Mouse (Mus musculus): ENCODE measurements around the gene A630076J17Rik.

Gene A630076J17Rik

DNA sequence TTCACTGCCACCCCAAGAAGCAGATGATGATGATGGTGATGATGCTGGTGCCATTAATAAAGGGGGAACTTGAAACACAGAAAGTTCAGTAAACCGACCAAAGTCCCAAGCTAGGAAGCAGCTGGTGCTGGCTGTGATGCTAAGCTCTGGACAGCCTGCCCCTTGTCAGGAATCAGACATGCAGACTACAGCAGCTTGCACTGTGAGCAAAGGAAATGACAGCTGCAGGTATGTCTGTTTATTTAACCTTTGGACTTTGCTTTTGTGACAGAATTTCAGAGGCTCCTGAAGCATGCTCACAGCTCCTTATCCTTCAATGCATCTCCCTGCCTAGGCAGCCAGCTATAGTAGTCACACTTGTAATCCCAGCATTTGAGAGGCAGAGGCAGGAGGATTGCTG, at the start of gene A630076J17Rik:
TSS of gene A630076J17Rik (plus strand) at position 88 of the 400 bp plus-strand sequence.
- DNase-seq (ENCODE audit: low read depth, low spot score), result no peak

DNA sequence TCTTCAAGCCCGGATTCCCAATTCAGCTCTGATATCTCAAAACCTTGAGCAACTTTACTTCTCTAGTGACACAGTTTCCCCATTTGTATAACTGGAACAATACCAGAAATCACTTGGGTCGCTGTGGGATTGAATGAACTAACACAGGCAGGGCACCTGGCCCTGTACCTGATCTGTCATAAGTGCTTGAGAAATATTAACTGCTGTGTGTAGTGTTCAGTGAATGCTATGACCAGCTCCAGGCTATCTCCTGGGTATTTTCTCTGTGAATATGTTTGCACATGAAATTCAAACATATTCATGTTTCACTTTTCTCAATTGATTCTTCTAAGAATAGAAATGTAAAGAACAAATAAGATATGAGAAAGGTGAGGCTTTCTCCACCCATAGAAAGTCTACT, 49.6 kb upstream of the A630076J17Rik start:
- no peak for DNase-seq (ENCODE audit: low read depth, low spot score)

DNA sequence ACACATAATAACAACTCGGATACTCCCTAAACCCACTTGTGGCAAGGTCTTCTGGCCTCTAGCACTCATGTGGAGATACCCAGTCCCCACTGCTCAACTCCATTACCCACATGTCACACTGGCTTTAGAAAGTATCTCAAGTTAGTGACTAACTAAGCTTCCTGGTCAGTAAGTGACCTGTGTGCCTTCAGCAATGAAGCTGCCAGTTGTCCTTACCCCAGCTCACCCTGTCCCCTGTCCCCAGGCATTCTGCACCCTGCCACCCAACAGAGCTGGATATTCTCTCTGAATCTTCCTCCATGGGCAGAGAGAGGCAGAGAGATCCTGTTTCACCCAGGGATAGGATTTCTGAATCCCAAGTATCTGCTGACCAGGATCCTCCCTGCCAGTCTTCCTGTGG, 47.7 kb upstream of the A630076J17Rik start, which contains the start of gene Kcna10:
TSS of gene Kcna10 (plus strand) at position 301 of the 400 bp plus-strand sequence.
- no peak for DNase-seq (ENCODE audit: low read depth, low spot score)

DNA sequence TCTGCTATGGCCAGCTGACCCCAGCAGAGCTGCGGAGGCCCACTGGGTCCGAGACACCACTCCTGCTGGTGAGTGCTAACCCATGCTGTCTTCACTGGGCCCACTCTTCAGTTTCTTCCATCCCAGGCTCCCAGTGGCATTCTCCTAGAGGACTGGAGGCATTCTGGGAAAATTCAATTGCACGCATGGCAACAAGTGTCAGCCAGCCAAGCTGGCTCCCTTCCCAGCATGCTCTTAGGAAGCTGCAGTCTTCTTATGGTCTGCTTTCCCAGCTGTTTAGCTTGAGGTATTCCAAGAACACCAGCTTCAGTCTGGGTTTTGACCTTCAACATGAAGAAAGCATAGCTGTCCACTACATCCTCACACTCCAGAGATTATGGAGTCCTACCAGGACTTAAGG, 47.2 kb upstream of the A630076J17Rik start:
- DNase-seq (ENCODE audit: low read depth, low spot score), result no peak

DNA sequence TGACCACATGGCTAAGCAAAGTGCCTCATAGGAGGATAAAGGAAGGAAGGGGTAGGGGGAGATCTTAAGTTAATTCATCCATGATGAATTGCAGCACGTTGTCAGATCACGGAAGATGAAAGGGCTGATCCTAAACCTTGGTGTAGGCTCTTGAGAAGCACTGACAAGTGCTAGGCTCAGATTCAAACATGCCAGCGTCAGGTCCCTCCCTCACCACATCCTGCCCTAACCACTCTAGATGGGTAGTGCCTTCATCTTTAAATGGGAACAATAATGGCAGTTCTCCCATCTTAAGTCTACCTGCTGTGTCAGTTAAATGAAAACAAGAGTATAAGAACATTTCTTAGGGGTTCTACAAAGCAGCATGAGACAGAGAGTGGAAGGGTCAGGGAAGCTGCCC, 44.8 kb upstream of the A630076J17Rik start:
- DNase-seq (ENCODE audit: low read depth, low spot score), result no peak

DNA sequence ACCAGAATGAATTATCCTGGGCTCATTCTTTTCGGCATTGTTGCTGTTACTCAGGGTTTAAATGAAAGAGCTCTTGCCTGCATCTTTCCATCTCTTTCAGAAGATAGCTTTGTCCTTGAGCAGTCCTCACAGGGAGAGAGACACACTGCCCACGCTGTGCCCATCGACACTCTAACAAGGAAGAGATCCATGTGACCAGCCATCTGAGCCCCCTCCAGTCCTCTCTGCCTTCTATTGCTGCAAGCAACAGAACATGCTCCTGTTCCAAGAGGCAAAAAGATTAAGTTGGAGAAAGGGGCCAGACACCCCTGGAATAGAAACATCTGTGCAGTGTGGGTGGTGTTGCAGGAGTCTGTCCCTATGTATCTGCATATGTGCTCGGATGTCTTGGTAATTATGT, 43.4 kb upstream of the A630076J17Rik start:
- DNase-seq (ENCODE audit: low read depth, low spot score), result no peak

DNA sequence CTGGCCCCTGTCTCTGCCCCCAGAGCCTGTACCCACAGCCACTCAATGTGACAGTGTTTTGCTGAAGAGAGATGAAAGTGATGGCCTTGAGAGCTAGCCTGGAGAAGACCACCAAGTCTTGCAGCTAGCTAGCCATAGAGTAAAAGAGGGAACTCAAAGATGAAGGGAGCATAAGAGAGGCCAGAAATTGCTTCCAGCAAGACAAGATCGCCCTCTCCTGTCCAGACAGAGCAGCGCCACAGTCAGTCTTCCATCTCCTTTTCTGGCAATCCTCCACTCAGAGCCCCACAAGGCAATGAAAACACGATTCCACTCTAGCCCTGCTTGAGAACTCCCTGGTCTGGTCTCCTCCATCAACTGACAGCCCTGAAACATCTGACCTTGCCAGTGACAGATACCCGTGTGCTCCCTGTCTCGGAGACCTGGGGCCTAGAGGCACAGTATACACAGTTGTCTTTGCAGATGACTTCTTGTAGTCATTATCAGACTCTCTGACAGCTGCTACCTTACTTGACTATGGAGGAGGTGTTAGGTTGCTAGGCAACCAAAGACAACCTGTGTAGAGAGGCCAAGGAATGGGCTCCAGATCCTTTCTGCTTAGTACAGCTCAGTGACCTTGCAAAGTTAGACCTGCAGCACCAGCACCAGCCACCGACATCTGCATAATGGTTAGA, 42.1 kb upstream of the A630076J17Rik start:
- peak; percentile 46 for DNase-seq (ENCODE audit: low read depth, low spot score)

DNA sequence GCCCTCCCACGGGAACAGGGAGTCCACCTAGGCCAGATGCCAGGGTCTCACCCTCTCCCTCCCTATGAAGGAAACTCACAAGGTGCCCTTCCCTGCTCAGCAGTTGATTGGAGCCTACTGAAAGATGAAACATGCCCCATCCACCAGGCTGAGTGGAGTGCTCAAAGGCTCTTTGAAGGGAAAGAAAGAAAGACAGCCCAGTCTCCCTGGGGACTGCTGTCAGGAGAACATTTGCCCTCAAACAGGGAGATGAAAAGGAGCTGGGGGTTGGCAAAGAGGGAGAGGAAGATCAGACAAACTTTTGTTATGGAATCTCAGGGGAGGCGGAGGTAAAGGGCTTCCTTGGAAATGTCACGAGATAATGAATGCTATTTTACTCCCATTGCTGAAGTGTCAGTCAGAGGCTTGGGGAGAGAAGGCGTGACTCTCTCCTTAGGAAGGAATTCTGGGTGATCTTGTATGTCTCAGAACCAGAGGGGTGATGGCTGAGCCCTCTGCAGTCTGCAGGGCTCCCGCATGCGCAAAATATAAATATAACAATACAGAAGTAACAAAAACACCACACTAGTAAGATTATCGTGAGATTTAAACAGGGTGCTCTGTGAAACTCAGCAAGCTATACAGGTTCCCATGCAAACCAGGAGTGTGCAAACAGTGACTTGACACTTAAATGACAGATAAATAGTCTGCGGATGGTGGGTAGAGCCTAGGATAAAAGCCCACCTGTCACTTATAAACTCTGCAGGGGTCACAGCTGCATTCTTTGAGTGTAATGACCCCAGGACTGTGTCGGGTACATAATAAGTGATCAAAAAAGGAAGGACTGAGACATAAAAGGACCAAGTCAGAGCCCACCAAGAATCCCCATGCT, 28.9 kb upstream of the A630076J17Rik start:
- no peak for DNase-seq (ENCODE audit: low read depth, low spot score)

DNA sequence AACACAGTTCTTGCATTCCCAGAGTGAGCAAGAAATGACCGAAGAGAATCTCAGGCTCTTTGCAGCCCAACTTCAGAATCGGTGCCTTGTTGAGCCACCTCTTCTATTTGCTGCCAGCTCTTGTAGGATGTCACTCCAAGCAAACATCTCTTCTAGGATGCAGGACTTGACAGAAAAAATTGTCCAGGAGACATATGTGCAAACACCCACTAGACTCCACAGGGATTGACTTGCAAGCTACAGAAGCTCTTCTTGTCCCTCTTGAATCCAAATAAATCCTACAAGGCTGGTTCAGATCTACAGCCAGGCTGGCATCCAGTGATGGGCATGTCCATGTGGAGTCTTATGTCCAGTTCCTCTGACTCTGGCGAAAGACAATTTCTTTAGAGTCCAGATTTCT, 26.0 kb upstream of the A630076J17Rik start:
- DNase-seq (ENCODE audit: low read depth, low spot score), result no peak

DNA sequence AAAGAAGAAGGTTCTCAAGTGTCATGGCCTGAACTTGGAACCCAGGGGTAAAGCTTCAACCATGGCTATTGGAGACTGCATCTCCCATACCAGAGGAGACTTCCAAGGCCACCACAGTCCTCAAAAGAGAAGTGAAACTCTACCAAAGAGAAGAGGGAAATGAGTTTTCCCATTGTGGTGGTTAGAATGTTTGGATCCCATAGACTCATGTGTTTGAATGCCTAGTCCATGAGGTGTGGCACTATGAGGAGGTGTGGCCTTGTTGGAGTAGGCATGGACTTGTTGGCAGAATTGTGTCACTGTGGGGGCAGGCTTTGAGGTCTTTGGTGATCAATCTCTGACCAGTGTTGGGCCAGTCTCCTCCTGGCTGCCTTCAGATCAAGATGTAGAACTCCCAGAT, 25.2 kb upstream of the A630076J17Rik start:
- DNase-seq (ENCODE audit: low read depth, low spot score), result no peak

DNA sequence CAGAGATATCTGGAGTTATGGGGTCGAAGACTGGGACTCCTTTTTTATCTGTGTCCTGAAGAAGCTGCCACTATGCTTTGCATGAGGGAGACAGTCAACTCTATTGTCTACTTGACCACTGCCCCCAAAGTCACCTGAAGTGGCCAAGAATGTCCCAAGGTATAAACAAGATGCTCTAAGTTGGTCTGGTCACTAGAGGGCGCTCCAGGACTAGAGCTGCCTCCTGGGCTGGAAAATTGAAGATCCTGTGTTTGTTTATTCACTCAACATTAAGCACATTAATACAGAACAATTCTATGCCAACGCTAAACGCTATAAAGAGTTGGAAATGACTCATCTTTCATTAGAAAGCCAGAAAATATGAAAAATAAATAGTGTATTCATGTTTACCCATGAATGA, 24.4 kb upstream of the A630076J17Rik start:
- peak; percentile 73 for DNase-seq (ENCODE audit: low read depth, low spot score)

DNA sequence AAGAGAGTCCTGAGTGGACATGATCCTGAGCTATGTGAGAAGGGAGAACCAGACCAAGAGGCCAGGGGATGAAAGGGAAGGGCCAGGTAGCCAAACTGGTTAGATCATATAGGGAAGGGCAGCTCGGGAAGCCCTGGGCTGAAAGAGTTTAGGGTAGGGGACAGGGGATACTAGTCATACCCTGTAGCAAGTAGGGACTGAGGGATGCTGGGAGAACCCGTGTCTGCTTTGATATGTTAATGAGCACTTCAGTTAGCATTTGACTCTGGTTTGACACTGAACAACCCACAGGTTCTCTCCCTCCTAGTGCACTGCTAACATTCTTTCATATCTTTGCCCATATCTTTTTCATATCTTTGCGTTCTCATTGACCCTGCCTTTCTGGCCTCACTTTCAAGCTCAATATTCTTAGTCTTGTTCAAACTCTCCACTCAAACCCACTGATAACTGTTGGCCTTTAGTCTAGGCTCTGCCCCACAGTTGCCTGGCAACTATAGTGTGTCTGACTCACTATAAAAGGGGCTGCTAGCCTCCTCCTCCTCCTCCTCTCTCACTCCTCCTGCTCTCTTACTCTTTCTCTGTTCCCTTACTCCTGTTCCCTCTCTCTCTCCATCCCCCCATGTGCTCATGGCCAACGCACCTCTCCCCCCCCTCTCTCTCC, 23.8 kb upstream of the A630076J17Rik start:
- DNase-seq (ENCODE audit: low read depth, low spot score), result no peak

DNA sequence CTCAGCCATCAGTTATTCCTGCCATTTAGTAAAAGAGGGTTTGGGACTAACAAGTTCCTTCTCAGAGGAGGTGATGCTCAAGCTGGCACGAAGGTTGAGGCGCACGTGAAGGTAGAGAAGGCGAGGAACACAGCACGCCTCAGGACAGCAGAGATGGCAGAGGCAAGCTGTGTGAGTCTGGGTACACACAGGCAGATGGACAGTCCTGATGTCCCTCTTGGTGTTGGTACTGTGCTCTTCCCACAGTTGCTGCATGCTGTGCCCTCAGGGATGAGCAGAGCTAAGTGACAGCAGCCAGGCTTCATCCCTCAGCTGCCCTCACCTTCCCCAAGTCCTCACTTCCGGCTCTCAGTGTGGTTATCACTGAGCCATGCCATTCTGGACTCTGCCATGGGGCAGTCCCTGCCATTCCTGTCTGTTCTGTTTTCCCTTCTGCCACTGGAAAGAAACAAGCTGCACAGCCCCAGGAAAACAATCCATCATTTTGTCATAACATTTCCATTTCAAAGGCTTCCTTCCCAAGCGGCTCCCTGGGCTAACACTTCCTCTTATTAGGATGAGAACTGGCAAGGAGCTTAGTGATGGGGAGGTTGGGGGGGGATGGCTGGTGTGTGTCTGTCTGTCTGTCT, 22.7 kb upstream of the A630076J17Rik start:
- DNase-seq (ENCODE audit: low read depth, low spot score), result no peak

DNA sequence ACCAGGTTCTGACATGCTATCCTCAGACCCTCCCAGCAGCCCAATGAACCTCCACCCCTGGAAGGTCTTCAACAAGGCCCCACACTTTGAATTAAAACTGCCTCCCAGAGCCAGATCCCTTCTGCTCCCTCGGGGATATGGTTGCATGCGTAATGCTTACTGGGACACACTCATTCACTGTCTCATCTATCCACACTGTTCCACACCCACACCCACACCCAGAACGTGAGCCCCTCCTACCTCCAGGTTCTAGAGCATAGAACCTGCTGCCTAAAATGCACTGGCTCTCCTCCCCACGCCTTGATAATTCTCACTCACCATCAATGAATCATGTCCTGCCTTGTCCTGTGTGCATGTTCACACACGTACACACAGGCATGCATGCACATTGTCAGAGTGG, 15.8 kb upstream of the A630076J17Rik start:
- no peak for DNase-seq (ENCODE audit: low read depth, low spot score)

DNA sequence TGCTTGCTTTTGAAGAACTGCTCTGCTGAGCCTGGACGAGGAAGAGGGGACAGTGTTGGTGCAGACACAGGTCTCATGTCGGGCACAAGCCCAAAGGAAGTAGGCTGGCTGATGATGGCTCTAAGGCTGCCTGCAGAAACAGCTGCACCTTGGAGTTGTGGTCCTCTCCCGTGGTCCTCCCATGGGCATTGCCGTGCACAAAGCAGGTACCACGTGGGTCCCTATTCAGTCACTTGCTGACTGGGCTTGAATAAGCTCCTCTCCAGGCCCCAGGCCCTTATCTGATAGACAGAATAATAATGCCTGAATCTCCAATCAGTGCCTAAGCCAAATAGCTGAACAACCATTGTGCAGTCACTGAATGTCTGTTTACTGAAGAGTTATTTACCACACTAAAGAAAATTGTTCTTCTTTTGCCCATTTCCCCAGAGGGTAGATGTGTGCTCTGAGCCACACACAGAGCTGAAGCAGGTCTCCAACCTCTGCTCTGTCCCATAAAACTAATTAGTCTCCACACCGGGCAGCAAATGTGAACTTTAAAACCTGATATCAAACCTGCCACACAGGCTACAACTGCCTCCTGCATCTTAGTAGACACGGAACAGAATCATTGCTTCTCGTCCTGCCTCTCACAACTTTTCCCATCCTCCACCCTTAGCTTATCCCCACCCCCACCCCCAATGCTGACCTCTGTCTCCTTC, 13.9 kb upstream of the A630076J17Rik start:
- DNase-seq (ENCODE audit: low read depth, low spot score), result no peak

DNA sequence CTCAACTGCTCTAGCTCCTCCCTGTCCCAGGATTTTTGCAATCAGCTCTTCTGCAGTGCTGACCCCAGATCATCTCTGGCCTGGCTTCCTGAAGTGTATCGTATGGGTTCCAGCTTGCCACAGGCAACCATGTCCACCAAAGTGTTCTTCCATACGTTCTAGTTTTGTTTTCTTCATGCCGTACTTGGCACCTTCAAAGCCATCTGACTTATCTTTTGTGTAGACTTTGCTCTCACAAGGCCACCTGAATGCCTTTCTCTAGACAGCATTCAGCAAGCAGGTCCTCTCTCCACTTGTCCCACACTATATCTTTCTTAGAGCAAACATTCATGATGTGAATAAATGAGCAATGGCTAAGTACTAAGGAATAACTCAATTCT, 13.3 kb upstream of the A630076J17Rik start:
- no peak for DNase-seq (ENCODE audit: low read depth, low spot score)

DNA sequence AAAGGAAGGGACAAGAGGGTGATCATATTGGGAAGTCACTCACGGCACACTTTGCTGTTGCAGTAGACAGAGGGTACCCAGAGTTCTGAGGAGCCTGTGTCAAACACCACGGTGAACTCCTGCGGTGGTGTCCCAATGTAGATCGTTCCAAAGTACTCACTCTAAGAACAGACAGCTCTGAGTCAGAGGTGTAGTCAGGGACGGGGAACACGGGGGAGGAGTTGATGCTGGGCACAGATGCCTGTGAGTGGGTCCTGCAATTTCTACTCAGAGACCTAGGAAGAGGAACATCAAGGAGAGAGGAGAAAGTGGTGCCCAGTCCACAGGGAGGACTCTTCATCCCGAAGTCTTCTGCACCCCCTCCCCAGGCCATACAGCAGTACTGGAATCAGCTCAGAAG, 11.8 kb upstream of the A630076J17Rik start:
- no peak for DNase-seq (ENCODE audit: low read depth, low spot score)

DNA sequence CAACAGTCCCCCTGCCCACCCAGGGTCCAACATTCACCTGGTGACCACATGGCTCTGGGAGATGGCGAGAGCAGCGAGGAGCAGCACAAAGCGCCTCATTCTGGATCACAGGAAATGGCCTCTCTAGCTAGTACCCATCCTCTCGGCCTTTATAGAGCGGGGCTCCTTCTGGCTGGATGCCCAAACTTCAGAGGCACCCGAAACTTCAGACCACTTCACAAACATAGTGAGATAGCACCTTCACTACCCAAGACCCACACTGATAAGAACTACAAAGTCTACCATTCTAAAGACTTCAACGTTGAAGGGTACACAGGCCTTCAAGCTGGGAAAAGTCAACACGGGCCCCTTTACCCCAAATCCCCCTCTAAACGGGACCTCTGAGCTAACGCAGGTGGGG, 8.8 kb upstream of the A630076J17Rik start, which contains the start of gene Cym:
TSS of gene Cym (minus strand) at position 125 of the 400 bp plus-strand sequence.
- no peak for DNase-seq (ENCODE audit: low read depth, low spot score)

DNA sequence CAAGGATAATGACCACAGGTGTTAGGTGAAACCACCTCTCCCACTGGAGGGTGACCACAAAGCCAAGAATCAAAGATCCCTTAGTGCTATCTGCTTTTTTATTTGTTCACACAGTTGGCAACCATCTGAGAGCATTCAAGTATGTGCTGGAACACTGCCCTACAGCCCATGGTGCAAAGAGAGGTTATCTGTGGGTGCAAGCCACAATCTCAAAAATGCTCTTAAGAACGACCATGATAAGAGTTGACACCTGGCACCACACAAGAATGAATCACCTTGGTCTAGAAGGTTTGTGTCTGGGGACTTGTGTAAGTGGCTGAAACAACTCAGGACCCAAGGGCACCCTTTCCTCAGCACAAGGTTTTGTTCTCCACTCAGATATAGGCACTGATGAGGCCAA, 7.2 kb upstream of the A630076J17Rik start:
- DNase-seq (ENCODE audit: low read depth, low spot score), result no peak

DNA sequence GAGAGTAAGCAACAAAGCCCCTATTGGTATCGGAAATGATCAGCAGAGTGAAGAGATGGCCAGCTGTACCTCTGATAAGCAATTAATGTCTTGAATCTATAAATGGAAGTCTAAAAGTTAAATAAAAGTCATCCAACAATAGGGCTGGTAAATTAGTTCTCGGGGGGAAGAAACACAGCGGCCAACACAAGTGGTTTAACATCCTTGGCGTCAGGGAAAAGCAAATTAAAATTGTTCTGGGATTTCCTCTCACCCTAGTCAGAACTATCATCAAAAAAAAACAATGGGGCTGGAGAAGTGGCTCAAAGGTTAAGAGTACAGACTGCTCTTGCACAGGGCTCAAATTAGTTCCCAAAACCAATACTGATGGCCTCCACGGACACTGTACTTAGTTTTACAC, 4.6 kb upstream of the A630076J17Rik start:
- DNase-seq (ENCODE audit: low read depth, low spot score), result no peak

DNA sequence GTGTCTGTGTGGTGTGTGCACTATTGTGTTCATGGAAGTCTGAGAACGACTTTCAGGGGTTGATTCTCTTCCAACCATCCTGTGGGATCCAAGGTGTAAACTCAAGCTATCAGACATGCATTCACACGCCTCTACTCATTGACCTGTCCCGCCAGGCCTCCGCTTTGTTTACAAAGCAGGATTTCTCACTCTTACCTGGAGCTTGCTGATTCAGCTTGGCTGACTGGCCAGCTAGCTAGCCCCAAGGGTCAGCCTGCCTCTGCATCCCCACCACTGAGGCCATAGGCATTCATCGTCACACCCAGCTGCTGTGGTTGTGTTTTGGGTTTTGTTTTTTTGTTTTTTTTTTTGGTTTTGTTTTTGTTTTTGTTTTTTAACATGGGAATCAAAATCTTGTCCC, 1.2 kb upstream of the A630076J17Rik start:
- DNase-seq (ENCODE audit: low read depth, low spot score), result no peak
